Mouse (Mus musculus) splenic B cell, adult 2 months (primary cell): ENCODE results near the gene Fam120c.
"Not testable (repeated sequence)": the region's sequence is repeated elsewhere in the genome, so short reads cannot be mapped to it uniquely, and the experiment has no call there.

Source experiments
- DNase-seq: peaks from one replicate; pipeline ENCODE4 v3.0.0-alpha.2; 2011; ENCODE audit warnings: low read depth, low spot score
- H3K27me3 ChIP-seq: 2 replicates; pipeline ENCODE4 v1.6.1; 2012; ENCODE audit warnings: mild to moderate bottlenecking, low read length, moderate library complexity, mixed read lengths; ENCODE audit not compliant: control insufficient read depth, poor library complexity, insufficient read depth, severe bottlenecking
- H3K36me3 ChIP-seq: 2 replicates; pipeline ENCODE4 v1.6.1; 2012; ENCODE audit warnings: mild to moderate bottlenecking, low read length, moderate library complexity, mixed read lengths; ENCODE audit not compliant: control insufficient read depth, poor library complexity, insufficient read depth, severe bottlenecking

The Fam120c gene

DNA sequence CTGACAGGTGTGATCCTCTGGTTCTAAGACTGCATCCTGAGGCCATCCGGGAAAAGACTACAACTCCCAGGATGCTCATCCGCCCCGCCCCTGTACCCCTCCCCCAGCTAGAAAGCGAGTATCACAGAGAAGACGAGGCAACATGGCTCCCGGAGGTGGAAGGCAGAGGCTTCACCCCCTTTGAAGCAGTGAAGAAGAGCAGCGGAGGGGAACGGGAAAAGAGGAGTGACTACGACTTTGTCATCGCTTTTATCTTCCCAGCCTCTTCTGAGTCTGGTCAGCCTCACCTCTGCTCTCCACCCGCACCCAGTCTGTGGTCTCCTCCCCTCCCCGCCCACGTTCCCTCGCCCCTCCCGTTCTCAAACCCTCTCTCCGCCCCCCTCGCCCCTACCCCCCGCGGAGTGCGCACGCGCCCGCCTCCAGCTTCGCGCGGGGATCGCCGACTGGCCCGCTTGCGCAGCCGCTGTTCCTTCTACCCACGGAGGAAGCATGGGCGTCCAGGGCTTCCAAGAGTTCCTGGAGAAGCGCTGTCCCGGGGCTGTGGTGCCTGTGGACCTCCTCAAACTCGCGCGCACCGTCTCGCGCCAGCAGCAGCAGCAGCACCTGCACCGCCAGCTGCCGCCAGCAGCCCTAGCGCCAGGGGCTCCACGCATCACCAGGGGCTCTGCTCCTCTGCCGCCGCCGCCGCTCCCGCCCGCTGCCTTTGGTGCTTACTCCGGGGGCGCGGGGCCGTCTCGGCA is at the start of gene Fam120c:
Gene Fam120c, plus strand, starts transcription at position 415 of the 740 bp plus-strand sequence.
- Histone ChIP-seq H3K27me3 (no peaks in the 10 kb centered on the region), H3K36me3 (no peaks in the 10 kb centered on the region)
- DNase-seq: peak; percentile 85

DNA sequence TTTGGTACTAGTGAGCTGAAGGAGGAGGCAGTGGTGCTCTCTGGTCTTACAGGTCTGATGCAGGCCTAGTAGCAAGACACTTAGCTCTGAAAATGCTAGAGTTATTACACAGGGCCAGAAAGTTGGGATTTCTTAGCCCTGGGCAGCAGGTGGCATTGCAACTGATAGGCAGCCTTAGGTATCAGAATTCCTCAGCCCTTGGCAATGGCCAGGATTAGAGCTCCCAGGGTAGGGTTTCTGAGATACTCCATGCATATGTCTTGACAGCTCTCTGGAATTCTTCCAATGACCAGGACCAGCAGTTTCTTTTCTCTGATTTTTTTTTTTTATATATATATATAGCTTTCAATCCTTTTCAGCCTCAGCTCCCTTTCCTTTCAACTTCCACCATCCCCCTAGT is 45.6 kb upstream of the Fam120c start:
- no peaks in the 10 kb centered on the region for H3K36me3 ChIP-seq
- H3K27me3 ChIP-seq: no peaks in the 10 kb centered on the region
- DNase-seq: no peak

DNA sequence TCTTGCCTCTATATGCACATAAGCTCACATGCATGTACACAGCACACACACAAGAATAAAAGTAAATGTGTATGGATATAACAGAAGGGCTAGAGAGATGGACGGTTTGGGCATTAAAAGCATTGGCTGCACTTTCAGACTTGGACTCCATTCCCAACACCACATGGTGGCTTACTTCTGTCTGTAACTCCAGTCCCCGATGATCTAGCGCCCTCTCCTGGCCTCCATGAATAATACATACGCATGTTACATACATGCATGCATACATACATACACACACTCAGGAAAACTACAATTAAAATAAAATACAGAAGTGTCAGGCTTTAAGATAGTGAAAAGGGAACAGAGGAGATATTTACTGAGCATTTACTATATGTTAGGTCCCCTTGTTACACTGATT is 30.2 kb upstream of the Fam120c start:
- H3K36me3 ChIP-seq: no peaks in the 10 kb centered on the region
- H3K27me3 ChIP-seq: no peaks in the 10 kb centered on the region
- peak; percentile 2 for DNase-seq

DNA sequence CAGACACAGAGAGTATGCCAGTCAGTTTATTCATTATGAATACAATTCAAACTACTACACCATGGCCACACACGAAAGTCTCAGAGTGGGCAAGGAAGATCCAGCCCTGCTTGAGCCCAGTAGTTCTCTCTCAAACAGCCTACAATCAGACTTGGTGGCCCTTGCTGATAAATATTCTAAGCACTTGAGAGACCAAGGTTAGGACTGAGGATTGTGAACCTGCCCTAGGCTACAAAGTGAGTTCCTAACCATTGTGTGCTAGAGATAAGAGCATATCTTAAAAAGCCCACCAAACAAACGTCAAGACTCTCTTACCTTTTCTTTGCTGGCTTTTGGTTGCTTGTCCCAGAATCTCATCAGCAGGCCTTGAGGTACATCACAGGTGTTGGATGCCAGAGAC is 10.4 kb upstream of the Fam120c start:
- no peaks in the 10 kb centered on the region for H3K27me3 ChIP-seq
- no peak for DNase-seq
- H3K36me3 ChIP-seq: no peaks in the 10 kb centered on the region

DNA sequence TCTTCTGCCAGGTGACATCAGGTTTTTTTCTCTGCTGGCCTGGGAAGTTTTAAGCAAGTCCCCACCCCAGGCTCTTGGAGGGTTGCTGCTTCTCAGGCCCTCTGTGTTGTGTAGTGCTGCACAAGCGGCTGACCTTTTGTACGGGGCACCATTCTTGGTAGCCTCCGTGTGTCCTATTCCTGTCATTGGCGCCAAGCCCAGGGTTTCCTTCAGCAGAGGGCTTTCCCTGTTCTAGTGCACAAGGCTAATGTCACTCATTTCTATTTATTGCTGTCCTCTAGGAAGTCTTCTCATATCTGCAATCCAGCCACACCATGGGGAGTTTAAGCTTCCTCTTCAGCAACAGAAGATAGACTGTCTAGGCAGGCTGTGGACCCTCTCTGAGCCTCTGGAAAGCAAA is 6.2 kb upstream of the Fam120c start:
- DNase-seq: no peak
- Histone ChIP-seq H3K27me3 (no peaks in the 10 kb centered on the region), H3K36me3 (no peaks in the 10 kb centered on the region)

DNA sequence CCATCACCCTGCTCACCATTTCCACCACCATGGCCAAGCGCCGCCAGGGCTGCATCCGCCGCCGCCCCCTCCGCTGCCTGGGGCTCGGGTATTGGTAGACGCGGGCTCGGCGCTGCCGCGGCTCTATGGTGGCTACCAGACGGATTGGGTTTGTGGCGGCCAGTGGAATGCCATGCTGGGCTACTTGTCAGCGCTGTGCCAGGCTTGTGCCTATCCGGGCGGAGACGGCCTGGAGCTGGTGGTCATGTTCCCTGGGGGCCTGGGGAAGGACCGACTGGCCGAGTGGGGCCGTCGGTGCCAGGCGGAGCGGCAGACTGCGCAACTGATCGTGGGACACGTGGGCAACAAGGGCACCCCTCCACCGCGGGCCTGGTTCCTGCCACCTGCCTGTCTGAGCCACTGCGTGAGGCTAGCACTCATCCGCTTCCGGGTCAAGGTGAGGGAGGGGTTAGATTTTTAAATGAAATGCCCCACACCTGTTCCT is 568 bp downstream of the Fam120c start:
- Histone ChIP-seq H3K27me3 (no peaks in the 10 kb centered on the region), H3K36me3 (no peaks in the 10 kb centered on the region)
- peak; percentile 65 for DNase-seq

DNA sequence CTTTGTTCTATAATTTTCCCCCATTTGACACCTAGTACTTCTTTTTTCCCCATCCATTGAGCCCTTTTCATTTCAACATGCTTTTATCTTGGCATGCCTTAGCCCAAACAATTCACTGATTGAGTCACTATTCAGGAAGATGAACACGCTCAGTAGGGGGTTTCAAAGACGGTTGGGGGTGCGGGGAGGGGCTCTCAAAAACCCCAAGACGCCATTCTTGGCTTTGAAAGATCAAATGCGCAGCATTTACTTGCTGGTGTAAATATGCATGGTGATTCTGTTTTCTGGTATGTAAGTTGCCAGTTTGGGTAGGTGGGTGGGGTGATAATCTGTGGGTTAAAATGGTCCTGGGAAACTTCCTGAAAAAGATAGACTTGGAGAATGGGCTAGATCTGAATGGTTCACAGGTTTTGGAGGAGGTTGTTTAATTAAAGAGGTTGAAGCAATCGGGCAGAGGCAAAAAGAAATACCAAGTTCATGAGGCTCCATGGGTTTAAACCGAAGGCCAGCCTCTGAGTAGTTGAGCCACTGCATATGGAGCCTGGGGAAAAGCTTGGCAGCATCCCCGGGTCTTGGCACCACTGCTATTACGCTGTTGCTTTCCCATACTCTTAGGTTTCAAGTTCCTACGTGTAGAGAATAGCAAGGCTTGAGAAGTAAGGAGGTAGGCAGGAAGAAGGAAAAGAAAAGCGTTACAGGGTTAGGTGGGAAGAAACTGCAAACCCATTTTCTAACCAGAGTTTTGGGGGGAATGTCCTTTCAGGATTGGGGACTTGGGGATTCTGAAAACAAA is 1.6 kb downstream of the Fam120c start:
- H3K36me3 ChIP-seq: no peaks in the 10 kb centered on the region
- H3K27me3 ChIP-seq: no peaks in the 10 kb centered on the region
- DNase-seq: no peak

DNA sequence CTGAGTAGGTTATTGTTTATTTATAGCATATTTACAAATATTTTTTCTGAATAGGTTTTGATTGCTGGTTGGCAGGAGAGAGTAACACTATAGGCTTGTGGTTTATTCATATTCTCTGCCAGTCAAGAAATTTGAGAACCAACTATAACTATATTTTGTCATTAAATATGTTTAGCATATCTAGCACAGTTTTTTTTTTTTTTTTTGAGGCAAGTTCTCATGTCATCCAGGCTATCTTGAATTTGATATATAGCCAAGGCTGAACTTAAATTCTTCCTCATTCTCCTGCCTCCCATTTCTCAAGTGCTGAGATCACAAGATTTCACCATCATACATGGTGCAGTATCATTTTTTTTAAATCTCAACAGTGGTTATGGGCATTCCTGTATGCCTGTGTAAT is 3.3 kb downstream of the Fam120c start:
- DNase-seq: no peak
- H3K27me3 ChIP-seq: no peaks in the 10 kb centered on the region
- no peaks in the 10 kb centered on the region for H3K36me3 ChIP-seq

DNA sequence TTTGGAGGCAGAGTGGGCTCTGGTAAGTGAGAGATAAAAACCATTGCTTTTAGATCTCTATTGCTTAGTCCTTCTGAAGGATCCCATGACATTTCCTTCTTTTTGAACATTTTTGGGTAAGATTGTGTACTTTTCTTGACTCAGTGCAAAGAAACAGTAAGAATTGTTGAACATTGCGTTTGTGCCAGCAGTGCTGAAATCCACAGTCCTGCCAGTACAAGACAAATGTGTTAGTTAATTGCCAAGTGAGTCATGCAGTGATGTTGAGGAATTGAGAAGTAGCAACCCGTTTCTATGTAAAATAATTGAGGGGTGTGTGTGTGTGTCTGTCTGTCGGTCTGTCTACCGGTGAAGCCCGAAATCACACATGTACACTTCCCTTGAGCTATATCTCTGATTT is 5.3 kb downstream of the Fam120c start:
- Histone ChIP-seq H3K27me3 (no peaks in the 10 kb centered on the region), H3K36me3 (no peaks in the 10 kb centered on the region)
- DNase-seq: no peak

DNA sequence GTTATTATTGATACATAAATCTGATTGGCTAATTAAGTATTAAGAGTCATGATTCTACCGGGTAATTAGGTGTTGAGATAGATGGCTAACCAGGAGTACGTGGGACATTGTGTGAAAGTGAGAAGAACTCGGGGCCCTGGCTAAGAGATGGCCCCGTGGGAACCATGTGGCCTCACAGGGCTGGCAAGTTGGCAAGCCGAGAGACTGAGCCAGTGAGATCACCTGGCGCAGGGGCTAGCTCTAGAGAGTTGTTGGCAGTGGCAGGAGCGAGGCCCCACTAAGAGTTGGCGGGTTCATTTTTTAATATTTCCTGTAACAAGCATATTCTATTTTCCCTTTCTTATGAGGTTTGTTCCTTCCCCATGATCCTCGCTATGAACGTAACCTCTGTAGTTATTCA is 74.8 kb downstream of the Fam120c start:
- H3K36me3 ChIP-seq: no peaks in the 10 kb centered on the region
- no peaks in the 10 kb centered on the region for H3K27me3 ChIP-seq
- DNase-seq: no peak

DNA sequence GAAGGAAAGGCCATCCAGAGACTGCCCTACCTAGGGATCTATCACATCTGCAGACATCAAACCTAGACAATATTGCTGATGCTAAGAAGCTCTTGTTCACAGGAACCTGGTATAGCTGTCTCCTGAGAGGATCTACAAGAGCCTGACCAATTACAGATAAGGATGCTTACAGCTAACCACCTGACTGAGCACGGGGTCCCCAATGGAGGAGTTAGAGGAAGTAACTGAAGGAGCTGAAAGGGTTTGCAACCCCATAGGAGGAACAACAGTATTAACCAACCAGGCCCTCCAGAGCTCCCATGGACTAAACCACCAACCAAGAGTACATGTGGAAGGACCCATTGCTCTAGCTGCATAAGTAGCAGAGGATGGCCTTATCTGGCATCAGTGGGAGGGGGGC is 76.8 kb downstream of the Fam120c start:
- Histone ChIP-seq H3K27me3 (no peaks in the 10 kb centered on the region), H3K36me3 (no peaks in the 10 kb centered on the region)
- no peak for DNase-seq

DNA sequence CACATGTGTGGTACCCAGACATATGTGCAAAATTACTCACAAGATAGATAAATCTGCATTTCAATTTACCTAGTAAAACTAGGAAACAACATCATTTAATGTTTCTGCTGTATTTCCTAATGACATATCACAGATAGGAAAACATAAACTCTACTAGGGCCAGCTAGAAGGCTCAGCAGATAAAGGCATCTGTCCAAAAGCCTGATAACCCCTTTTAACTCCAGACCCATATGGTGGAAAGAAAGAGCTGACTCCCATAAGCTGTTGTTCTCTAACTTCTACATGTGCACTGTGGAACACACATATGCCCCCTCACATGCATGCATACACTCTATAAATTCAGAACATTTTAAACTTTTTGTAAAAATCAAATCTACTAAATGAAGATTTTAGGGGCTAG is 99.7 kb downstream of the Fam120c start:
- Histone ChIP-seq H3K27me3 (no peaks in the 10 kb centered on the region), H3K36me3 (no peaks in the 10 kb centered on the region)
- DNase-seq: no peak

DNA sequence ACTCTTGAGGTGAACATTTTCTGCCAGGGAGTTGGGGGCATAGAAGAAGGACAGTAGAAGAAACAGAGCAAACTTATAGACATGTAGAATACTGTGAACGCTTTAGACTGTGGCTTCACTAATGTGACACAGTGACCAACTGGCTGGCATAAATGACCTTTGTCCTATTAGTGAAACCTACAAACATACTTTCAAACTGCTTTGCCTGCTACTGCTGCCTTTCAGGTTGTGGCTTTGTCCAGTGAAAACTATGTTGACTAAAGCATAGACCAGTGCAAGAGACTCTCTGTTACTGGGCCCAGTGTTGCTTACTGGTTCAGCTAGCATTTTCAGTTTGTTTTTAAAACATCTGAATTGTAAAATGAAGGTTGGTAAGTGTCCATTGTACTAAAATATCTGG is 100.2 kb downstream of the Fam120c start:
- no peak for DNase-seq
- Histone ChIP-seq H3K27me3 (no peaks in the 10 kb centered on the region), H3K36me3 (no peaks in the 10 kb centered on the region)

DNA sequence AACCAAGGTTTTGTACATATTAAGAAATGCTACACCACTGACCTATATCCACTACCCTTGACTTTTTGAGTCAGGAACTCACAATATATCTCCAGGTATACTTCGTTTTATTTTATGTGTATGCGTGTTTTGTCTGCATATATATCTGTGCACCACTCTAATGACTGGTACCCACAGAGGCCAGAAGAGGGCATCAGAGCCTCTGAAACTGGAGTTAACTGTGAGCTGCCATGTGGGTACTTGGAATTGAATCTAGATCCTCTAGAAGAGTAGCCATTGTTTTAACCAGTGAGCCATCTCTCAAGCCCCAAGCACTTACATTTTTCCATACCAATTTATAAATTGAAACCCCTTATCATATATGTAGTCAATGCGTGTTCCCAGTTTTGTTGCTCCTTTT is 144.2 kb downstream of the Fam120c start:
- DNase-seq: peak; percentile 19
- no peaks in the 10 kb centered on the region for H3K36me3 ChIP-seq
- H3K27me3 ChIP-seq: no peaks in the 10 kb centered on the region

DNA sequence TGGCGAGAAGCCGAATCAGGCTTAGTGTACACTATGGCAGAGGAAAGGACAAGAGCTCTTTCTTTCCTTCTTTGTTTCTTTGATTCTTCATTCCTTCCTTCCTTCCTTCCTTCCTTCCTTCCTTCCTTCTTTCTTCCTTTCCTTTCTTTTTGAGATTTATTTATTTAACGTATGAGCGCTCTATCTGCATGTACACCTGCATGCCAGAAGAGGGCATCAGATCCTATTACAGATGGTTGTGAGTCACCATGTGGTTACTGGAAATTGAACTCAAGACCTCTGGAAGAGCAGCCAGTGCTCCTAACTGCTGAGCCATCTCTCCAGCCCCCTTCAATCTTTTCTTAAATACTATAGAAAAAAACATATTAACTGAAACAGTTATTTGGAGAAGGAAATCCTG is 149.3 kb downstream of the Fam120c start:
- DNase-seq, H3K36me3 ChIP-seq, H3K27me3 ChIP-seq: not testable (repeated sequence)
